Mouse (Mus musculus) G1E (cell line): ENCODE data around the gene Ptprj.

Experiments
- CTCF ChIP-seq: IDR thresholded peaks from 2 replicates; pipeline ENCODE4 v1.5.1; 2012; ENCODE audit warnings: low read depth, low read length, inconsistent platforms, mixed read lengths
- GATA1 ChIP-seq: IDR thresholded peaks from 2 replicates; pipeline ENCODE4 v1.6.1; 2012; ENCODE audit warnings: borderline replicate concordance, low read length, inconsistent platforms, mixed read lengths
- GATA2 ChIP-seq: IDR thresholded peaks from 2 replicates; pipeline ENCODE4 v1.6.1; 2012; ENCODE audit warnings: low read depth, low read length, inconsistent platforms, borderline replicate concordance
- TAL1 ChIP-seq: conservative IDR thresholded peaks from 2 replicates; pipeline ENCODE4 v1.6.1; 2012; ENCODE audit warnings: low read depth, low read length, inconsistent platforms, mixed read lengths

DNA sequence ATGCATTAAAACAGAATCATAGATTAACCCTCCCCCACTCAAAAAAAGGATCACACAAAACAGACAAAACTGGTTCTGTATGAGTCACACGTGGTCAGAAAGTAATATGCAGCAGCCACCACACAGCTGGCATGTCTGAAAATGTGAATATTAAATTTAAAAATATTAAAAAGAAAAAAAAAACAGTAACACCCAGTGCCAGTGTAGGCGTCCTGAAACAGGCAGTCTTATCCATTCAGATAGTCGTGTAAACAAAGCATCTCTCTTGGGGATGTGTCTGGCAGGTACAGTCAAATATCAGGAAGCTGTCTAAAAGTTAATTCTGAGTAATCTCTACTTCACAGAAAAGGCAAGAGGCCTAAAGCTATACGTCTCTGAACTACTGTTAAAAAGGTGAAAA is 17.3 kb downstream of the Ptprj start:
- TF ChIP-seq CTCF (no peak), GATA1 (no peak), GATA2 (no peak), TAL1 (no peak)
